Mouse (Mus musculus) MEL (cell line): Measurements from ENCODE around the gene Evx1.

Source experiments
- CHD1 ChIP-seq: IDR thresholded peaks from 2 replicates; pipeline ENCODE4 v1.6.1; 2012; ENCODE audit warnings: low read depth, mild to moderate bottlenecking, inconsistent platforms, low read length, improper control_type of control experiment
- CTCF ChIP-seq, 3 experiments: IDR thresholded peaks in 2 of 3; conservative IDR thresholded peaks in 1 of 3; 2 replicates each; pipeline ENCODE4 v1.5.1; 2011 to 2012; ENCODE audit warnings: low read length in 3 of 3, low read depth in 2 of 3, mild to moderate bottlenecking in 2 of 3, improper control_type of control experiment in 1 of 3, inconsistent platforms in 1 of 3, mixed read lengths in 1 of 3, moderate library complexity in 1 of 3; ENCODE audit not compliant: control insufficient read depth in 1 of 3, insufficient read depth in 1 of 3, poor library complexity in 1 of 3, severe bottlenecking in 1 of 3
- NELFE ChIP-seq: IDR thresholded peaks from 2 replicates; pipeline ENCODE4 v1.6.1; 2011; ENCODE audit warnings: low read depth, low read length, improper control_type of control experiment
- POLR2A ChIP-seq, 2 experiments: IDR thresholded peaks; 2 replicates each; pipeline ENCODE4 v1.6.1; 2011 to 2012; ENCODE audit warnings: low read length in 2 of 2, mild to moderate bottlenecking in 2 of 2, control low read depth in 1 of 2, improper control_type of control experiment in 1 of 2, low read depth in 1 of 2, moderate library complexity in 1 of 2; ENCODE audit not compliant: control insufficient read depth in 1 of 2, insufficient read depth in 1 of 2, poor library complexity in 1 of 2
- ZNF384 ChIP-seq: IDR thresholded peaks from 2 replicates; pipeline ENCODE4 v1.6.1; 2012; ENCODE audit warnings: low read depth, mild to moderate bottlenecking, inconsistent platforms, low read length, improper control_type of control experiment

- TF ChIP-seq CTCF (IDR thresholded peaks at IDR 0.05 in 2 of 3, conservative IDR thresholded peaks at IDR 0.05 in 1 of 3; ENCODE audit: control insufficient read depth in 1 of 3, insufficient read depth in 1 of 3, low read depth in 2 of 3, low read length in 3 of 3, poor library complexity in 1 of 3, severe bottlenecking in 1 of 3): no peak
- TF ChIP-seq CHD1: no peak
- no peak for TF ChIP-seq ZNF384
- no peak for TF ChIP-seq NELFE
- TF ChIP-seq POLR2A (IDR thresholded peaks at IDR 0.05; ENCODE audit: control insufficient read depth in 1 of 2, insufficient read depth in 1 of 2, low read depth in 1 of 2, low read length in 2 of 2, poor library complexity in 1 of 2): no peak
Observed at GRCm38 (mm10) chr6:52310366-52310765, 2.9 kb upstream of the Evx1 start.
